Mouse (Mus musculus) olfactory bulb, adult 2 months (tissue): Measurements from ENCODE around the gene Edar. TPM values are rescaled to one million over a fixed set of nuclear protein-coding genes. Genes with fewer than 3 reads are reported as not detected.
"Not testable (repeated sequence)": the region's sequence is repeated elsewhere in the genome, so short reads cannot be mapped to it uniquely, and the experiment has no call there.

Source experiments
- H3K27ac ChIP-seq: fragments of 200-500 bp; 2 replicates; pipeline ENCODE4 v1.5.1; 2012; ENCODE audit warnings: low read depth, low read length; ENCODE audit not compliant: insufficient read depth
- H3K4me1 ChIP-seq: fragments of 200-500 bp; 2 replicates; pipeline ENCODE4 v1.6.1; 2012; ENCODE audit warnings: low read length; ENCODE audit not compliant: control insufficient read depth, insufficient read depth
- H3K4me3 ChIP-seq: fragments of 200-500 bp; 2 replicates; pipeline ENCODE4 v1.5.1; 2012; ENCODE audit warnings: mild to moderate bottlenecking, low read depth, low read length, moderate library complexity; ENCODE audit not compliant: insufficient read depth
- CTCF ChIP-seq: fragments of 200-500 bp; IDR thresholded peaks from 2 replicates; pipeline ENCODE4 v1.5.1; 2012; ENCODE audit warnings: low read depth, mild to moderate bottlenecking, low read length, moderate library complexity; ENCODE audit not compliant: insufficient read depth
- POLR2A ChIP-seq: fragments of 200-500 bp; IDR thresholded peaks from 2 replicates; pipeline ENCODE4 v1.6.1; 2012; ENCODE audit warnings: mild to moderate bottlenecking, low read depth, low read length, moderate library complexity; ENCODE audit not compliant: insufficient read depth
- WGBS: fragments of 180-500 bp; shearing (Covaris S2); methylation state at CpG from one replicate; pipeline ENCODE4 v1.1.7; 2018; 5-methylcytosine and 5-hydroxymethylcytosine counted together
- polyA plus RNA-seq: library from polyadenylated mRNA; stranded (reverse); fragments of >200 nt; gene quantifications from 2 replicates; pipeline ENCODE4 v1.2.4, GENCODE M21; 2012; ENCODE audit warnings: low replicate concordance; ENCODE audit not compliant: missing spikeins, insufficient read depth, insufficient read length

Edar gene
- polyA plus RNA-seq = not detected in 2 replicates

DNA sequence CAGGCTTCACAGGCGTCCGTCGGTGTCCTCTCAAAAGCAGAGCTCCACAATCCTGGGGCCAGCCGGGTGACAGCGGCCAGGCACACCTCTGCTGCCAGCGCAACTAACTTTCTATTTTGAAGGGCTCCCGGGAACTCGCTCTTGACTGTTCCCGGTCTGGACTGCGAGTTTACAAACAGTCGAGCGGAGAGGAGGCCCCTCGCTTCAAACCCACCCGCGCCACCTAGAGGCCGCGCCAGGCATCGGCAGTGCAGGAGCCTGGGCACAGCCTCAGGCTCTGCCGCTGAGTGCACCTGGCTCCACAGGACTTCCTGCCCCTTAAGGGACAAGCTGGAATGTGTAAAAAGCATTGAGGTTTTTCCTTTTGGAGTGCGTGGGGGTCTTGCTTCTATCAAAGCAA is at the start of gene Edar:
TSS of gene Edar (minus strand) at position 122 of the 400 bp plus-strand sequence.
- WGBS = 3% methylated on average over 20 of the region's 20 CpGs

DNA sequence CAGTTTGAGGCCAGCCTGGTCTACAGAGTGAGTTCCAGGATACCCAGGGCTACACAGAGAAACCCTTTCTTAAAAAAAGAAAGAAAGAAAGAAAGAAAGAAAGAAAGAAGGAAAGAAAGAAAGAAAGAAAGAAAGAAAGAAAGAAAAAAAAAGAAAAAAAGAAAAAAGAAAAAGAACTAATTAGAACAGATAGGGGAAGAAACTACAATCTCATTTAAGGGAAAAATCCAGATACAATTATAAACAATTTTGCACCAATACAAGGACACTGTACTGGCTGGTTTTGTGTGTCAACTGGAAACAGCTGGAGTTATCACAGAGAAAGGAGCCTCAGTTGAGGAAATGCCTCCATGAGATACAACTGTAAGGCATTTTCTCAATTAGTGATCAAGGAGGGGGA is 42.7 kb upstream of the Edar start, which contains the start of gene Gm17542:
TSS of gene Gm17542 (minus strand) at position 101 of the 400 bp plus-strand sequence.
- H3K4me3 ChIP-seq, H3K4me1 ChIP-seq, H3K27ac ChIP-seq: not testable (repeated sequence)

More for the DNA sequence above, at the start of gene Edar:
- TF ChIP-seq POLR2A (no peak), CTCF (peak; percentile 95)
- Histone ChIP-seq H3K27ac (no peak within 1 kb of the TSS), H3K4me1 (no peaks in the 10 kb centered on the region), H3K4me3 (peak within 1 kb of the TSS; percentile 32)

DNA sequence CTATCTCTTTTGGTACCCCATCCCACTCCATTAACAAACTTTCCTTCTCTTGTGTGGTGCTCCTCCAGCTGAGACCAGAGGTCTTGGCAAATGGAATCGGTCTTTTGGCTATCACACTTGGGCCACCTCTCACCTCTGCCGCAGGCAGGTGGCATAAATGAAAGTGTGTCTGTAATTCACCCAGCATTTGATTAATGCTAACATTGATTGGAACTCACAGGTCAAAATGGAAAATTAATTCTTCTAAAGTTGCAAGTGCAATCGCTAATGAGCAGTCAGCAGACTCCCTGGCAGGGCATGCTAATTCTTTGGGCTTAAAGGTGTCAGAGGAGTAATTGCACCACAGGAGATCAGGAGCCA is 39.3 kb upstream of the Edar start:
- Histone ChIP-seq H3K4me1 (peaks cover 4% of the 10 kb centered on the region; the same call in 1 of the 2 replicates), H3K27ac (no peak overlapping the region), H3K4me3 (peak overlapping the region; percentile 13; the same call in 1 of the 2 replicates)
- WGBS = 69% methylated on average over 3 of the region's 3 CpGs
- TF ChIP-seq POLR2A = no peak
- no peak for TF ChIP-seq CTCF

DNA sequence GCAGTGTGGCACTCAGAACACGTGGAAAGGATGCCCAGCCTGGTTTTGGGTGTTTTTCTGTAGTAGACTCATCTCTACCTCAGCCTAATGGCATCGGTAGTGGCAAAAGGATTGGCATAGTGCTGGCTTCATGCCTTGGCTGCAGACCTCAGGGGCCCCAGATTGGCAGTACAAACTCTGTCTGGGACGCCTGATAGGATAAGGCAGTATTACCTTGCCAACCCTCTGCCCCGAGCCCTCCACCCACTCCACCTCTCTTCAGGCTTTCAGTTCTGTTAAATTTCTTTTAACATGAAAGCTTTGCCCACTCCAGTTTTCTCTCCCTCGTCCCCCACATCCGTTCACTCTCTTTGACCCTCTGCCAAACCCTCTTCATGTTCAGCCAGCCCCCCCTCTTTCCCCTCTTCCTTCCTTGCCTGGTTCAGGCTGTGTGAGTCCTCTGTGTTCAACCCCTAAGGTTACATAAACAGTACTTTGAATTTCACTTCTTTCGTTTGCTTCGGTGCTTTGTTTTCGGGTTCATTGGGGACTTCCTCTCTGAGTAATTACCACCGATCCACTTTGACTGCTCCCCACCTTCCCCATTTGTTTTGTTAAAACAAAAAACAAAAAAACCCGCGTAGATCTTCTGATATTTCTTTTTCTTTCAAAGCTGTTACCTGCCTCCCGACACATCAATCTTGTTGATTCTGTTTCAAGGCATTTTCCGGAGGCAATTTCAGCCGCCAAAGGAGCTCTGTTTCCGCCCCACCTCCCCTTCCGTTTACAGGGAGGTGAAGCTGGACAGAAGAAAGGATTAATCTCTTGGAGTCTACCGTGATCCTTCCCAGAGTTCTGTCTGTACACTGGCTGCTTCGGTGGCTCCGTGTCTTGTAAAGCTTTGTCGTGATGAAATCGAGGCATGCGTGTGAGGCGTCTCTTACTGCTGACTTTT is 38.7 kb upstream of the Edar start:
- H3K27ac ChIP-seq = no peak overlapping the region
- 18% methylated on average over 24 of the region's 24 CpGs for WGBS
- peak overlapping the region; percentile 13; the same call in 1 of the 2 replicates for H3K4me3 ChIP-seq
- TF ChIP-seq POLR2A = no peak
- TF ChIP-seq CTCF = no peak
- H3K4me1 ChIP-seq = peaks cover 4% of the 10 kb centered on the region; the same call in 1 of the 2 replicates

DNA sequence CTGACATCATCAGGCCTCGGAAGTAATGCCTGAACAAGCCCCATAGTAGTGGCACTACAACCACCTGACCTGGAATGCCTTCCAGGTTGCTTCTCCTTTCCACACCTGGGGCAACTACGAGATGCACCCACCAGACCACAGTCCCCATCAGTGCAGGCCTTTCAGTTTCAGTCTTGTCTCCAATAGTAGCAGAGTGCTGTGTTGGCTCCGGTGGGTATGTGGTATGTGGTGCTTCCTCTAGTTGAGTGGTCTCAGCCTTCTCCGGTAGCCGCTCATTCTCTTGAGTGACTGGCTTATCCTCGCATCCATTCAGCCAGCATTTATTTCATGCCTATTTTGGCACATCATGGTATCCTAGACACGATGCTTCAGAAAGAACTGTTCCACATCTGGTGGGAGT is 37.8 kb upstream of the Edar start:
- no peak overlapping the region for H3K27ac ChIP-seq
- no peak for TF ChIP-seq POLR2A
- TF ChIP-seq CTCF = no peak
- peaks cover 4% of the 10 kb centered on the region; the same call in 1 of the 2 replicates for H3K4me1 ChIP-seq
- 89% methylated on average over 7 of the region's 7 CpGs for WGBS
- H3K4me3 ChIP-seq = no peak overlapping the region

DNA sequence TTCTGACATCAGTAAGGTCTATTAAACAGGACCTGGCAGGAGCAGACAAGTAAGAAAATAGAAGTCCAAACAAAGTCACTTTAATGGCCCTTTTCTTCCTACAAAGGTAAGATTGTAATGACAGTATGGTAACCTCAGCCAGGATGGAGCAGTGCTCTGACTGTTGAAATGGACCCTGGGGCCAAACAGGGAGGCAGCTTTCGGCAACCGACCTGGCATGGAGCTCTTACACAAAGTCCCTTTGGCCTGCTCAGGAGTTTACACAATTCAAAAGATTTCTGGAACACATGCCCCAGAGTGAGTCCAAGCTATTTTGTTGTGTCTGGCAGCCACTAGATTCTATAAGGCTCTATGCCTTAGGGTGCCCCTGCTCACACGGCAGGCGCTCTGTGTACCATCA is 33.6 kb upstream of the Edar start:
- no peak overlapping the region for H3K27ac ChIP-seq
- H3K4me1 ChIP-seq = peaks cover 3% of the 10 kb centered on the region; the same call in 1 of the 2 replicates
- 76% methylated on average over 4 of the region's 4 CpGs for WGBS
- TF ChIP-seq POLR2A = no peak
- TF ChIP-seq CTCF = no peak
- no peak overlapping the region for H3K4me3 ChIP-seq

DNA sequence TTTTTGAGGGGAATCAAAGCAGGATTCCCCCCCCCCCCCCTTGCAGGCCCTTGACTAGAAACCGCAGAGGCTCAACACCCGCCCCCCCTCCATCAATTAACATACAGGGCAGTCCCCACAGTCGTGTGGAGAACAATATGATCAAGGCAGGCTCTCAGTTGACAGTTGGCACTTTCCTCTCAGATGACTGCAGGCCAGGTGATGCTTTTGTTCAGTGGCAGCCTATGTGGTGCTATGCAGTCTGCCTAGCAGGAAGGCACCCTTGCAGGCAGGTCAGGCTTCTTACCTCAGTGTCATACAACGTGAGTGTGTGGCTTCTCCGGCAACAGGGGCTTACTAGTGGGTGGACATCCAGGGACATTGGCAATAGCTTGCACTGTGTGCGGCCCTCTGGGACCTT is 25.1 kb upstream of the Edar start:
- no peak overlapping the region for H3K27ac ChIP-seq
- no peak for TF ChIP-seq POLR2A
- no peak for TF ChIP-seq CTCF

DNA sequence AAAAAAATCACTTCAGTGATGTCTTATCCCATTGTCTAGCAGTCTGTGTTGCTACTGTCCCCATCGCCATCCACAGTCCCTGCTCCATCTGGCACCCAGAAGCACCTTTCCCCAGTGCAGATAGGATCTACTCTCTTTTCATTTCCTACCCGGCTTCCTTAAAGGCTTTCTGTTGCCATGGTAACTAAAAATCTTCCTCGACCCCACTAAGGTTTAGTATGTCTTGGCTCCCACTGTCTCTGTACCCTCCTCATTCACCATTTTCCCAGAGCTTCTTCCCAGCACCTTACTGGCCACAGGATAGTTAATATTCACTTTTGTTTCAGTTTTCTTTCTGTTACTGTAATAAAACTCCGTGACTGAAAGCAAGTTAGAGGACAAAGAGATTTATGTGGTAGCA is 24.7 kb upstream of the Edar start:
- TF ChIP-seq CTCF = no peak
- no peak for TF ChIP-seq POLR2A
- no peak overlapping the region for H3K4me3 ChIP-seq
- no peak overlapping the region for H3K27ac ChIP-seq
- 24% methylated on average over 4 of the region's 4 CpGs for WGBS
- H3K4me1 ChIP-seq = no peaks in the 10 kb centered on the region

More for the DNA sequence above, 25.1 kb upstream of the Edar start:
- no peaks in the 10 kb centered on the region for H3K4me1 ChIP-seq
- no peak overlapping the region for H3K4me3 ChIP-seq
- 56% methylated on average over 6 of the region's 6 CpGs for WGBS

DNA sequence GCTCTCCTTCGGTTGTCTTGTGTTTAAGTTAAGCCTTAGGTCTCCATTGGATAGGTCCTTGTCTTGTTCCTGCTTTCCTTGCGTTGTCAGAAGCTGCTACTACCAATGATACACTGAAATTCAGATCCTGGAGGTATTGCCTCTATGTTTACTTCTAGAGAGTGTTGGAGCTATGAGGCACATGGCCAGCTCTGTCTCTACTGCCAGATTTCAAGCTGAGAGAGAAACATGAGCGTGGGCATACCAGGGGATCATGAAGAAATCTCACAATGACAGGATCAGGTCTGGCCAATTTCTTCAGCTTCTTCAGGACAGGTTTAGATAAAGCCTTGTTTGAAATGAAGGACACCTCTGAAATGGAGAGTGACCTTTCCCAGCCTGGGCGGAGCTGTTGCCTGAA is 23.5 kb upstream of the Edar start:
- no peak overlapping the region for H3K27ac ChIP-seq
- H3K4me1 ChIP-seq = no peaks in the 10 kb centered on the region
- no peak for TF ChIP-seq POLR2A
- WGBS = 90% methylated on average over 4 of the region's 4 CpGs
- no peak overlapping the region for H3K4me3 ChIP-seq

DNA sequence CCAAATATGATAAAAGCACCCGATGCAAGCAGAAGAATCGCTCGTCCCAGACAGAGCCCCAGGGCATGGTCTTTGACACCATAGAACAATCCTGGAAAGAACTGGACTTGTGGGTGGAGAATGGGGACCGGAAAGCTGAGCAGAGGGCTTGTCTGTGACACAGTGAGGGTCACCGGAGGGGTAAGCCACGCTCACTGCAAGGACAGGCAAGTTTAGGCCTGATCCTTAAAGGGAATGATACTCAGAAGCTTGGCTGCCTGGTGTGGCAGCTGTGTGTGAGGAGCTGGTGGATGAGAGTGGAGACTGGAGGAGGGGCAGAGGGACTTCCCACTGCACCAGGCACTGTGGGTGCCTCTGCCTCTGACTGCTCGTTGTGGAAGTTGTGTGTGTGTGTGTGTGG is 15.6 kb upstream of the Edar start:
- 67% methylated on average over 7 of the region's 7 CpGs for WGBS
- H3K4me1 ChIP-seq = no peaks in the 10 kb centered on the region
- H3K27ac ChIP-seq = no peak overlapping the region
- H3K4me3 ChIP-seq = no peak overlapping the region
- TF ChIP-seq POLR2A (no peak), CTCF (no peak)
